Mouse (Mus musculus) embryonic facial prominence, embryonic 13.5 days (tissue): ENCODE measurements at regions not wholly inside any gene's neighbourhood (a gene's known extent, or its start where the extent isn't known, plus 50 kb on each side); places are given as distances from the start of the nearest gene placed in this dataset.

Experiments used
- ATAC-seq: fragments of 200-750 bp; cut with Nextera tagmentation; 2 replicates; pipeline ENCODE4 v1.8.0; 2017; ENCODE audit warnings: low read depth; ENCODE audit not compliant: insufficient number of reproducible peaks, insufficient read depth, low FRiP score, low TSS enrichment
- H3K27ac ChIP-seq: fragments of 300-500 bp; sonication (generic); 2 replicates; pipeline ENCODE4 v1.5.1; 2015; ENCODE audit warnings: moderate library complexity, mild to moderate bottlenecking, inconsistent platforms
- H3K27me3 ChIP-seq: fragments of 300-500 bp; sonication (generic); 2 replicates; pipeline ENCODE4 v1.6.1; 2015; ENCODE audit warnings: mild to moderate bottlenecking, inconsistent platforms
- H3K36me3 ChIP-seq: fragments of 300-500 bp; sonication (generic); 2 replicates; pipeline ENCODE4 v1.6.1; 2015; ENCODE audit warnings: mild to moderate bottlenecking, inconsistent platforms
- H3K4me1 ChIP-seq: fragments of 300-500 bp; sonication (generic); 2 replicates; pipeline ENCODE4 v1.6.1; 2015; ENCODE audit warnings: inconsistent platforms
- H3K4me2 ChIP-seq: fragments of 300-500 bp; sonication (generic); 2 replicates; pipeline ENCODE4 v1.6.1; 2015; ENCODE audit warnings: moderate library complexity, mild to moderate bottlenecking, inconsistent platforms
- H3K4me3 ChIP-seq: fragments of 300-500 bp; sonication (generic); 2 replicates; pipeline ENCODE4 v1.5.1; 2015; ENCODE audit warnings: mild to moderate bottlenecking, inconsistent platforms
- H3K9ac ChIP-seq: fragments of 300-500 bp; sonication (generic); 2 replicates; pipeline ENCODE4 v1.6.1; 2015; ENCODE audit warnings: mild to moderate bottlenecking, inconsistent platforms
- H3K9me3 ChIP-seq: fragments of 300-500 bp; sonication (generic); 2 replicates; pipeline ENCODE4 v1.6.1; 2016; ENCODE audit warnings: inconsistent platforms
- WGBS: fragments of 180-500 bp; shearing (Covaris S2); methylation state at CpG from one replicate; pipeline ENCODE4 v1.1.7; 2015; ENCODE audit warnings: mixed read lengths; 5-methylcytosine and 5-hydroxymethylcytosine counted together

GRCm38 (mm10) chr12:77789427-77789826, 404.6 kb upstream of the Gm6657 start:
- Histone ChIP-seq H3K27me3 (peaks cover 17% of the 10 kb centered on the region), H3K27ac (no peak overlapping the region), H3K4me3 (peak overlapping the region; percentile 26), H3K9ac (0 out of 2 replicates have a peak overlapping the region, but pooled peaks have one; percentile 27), H3K4me2 (peak overlapping the region; percentile 56), H3K4me1 (peaks cover 8% of the 10 kb centered on the region), H3K9me3 (no peaks in the 10 kb centered on the region), H3K36me3 (no peaks in the 10 kb centered on the region)
- 4% methylated on average over 8 of the region's 8 CpGs for whole genome bisulfite sequencing
- ATAC-seq = peak; percentile 54; the same call in 1 of the 2 replicates

GRCm38 (mm10) chr12:77789871-77790270, 404.2 kb upstream of the Gm6657 start:
- 10% methylated on average over 14 of the region's 14 CpGs for WGBS
- no peak for ATAC-seq
- Histone ChIP-seq H3K4me3 (peak overlapping the region; percentile 26), H3K4me2 (peak overlapping the region; percentile 56), H3K27me3 (peaks cover 17% of the 10 kb centered on the region), H3K9ac (no peak overlapping the region), H3K9me3 (no peaks in the 10 kb centered on the region), H3K27ac (no peak overlapping the region), H3K4me1 (peaks cover 8% of the 10 kb centered on the region), H3K36me3 (no peaks in the 10 kb centered on the region)

- peaks cover 17% of the 10 kb centered on the region for H3K27me3 ChIP-seq
- WGBS = 83% methylated on average over 13 of the region's 13 CpGs
- no peak overlapping the region for H3K4me2 ChIP-seq
- no peak overlapping the region for H3K27ac ChIP-seq
- no peaks in the 10 kb centered on the region for H3K36me3 ChIP-seq
- H3K4me1 ChIP-seq = peaks cover 8% of the 10 kb centered on the region
- no peak for ATAC-seq
- no peak overlapping the region for H3K9ac ChIP-seq
- H3K4me3 ChIP-seq = no peak overlapping the region
- no peaks in the 10 kb centered on the region for H3K9me3 ChIP-seq
These were observed 403.0 kb upstream of the Gm6657 start for GRCm38 (mm10) chr12:77790891-77791672.

GRCm38 (mm10) chr12:77798516-77798915, 395.5 kb upstream of the Gm6657 start:
- no peak overlapping the region for H3K4me3 ChIP-seq
- H3K9me3 ChIP-seq = no peaks in the 10 kb centered on the region
- no peaks in the 10 kb centered on the region for H3K27me3 ChIP-seq
- H3K36me3 ChIP-seq = no peaks in the 10 kb centered on the region
- no peak overlapping the region for H3K27ac ChIP-seq
- H3K4me2 ChIP-seq = no peak overlapping the region
- H3K9ac ChIP-seq = no peak overlapping the region
- 87% methylated on average over 4 of the region's 4 CpGs for WGBS
- ATAC-seq = no peak
- H3K4me1 ChIP-seq = peaks cover 3% of the 10 kb centered on the region; the same call in 1 of the 2 replicates

GRCm38 (mm10) chr12:77799134-77799770, 394.8 kb upstream of the Gm6657 start:
- ATAC-seq = no peak

GRCm38 (mm10) chr12:77807674-77808073, 386.4 kb upstream of the Gm6657 start:
- no peak overlapping the region for H3K27ac ChIP-seq
- no peak overlapping the region for H3K9ac ChIP-seq
- H3K27me3 ChIP-seq = no peaks in the 10 kb centered on the region
- no peak overlapping the region for H3K4me2 ChIP-seq
- H3K4me3 ChIP-seq = no peak overlapping the region
- no peaks in the 10 kb centered on the region for H3K4me1 ChIP-seq
- ATAC-seq = no peak
- no peaks in the 10 kb centered on the region for H3K9me3 ChIP-seq
- H3K36me3 ChIP-seq = no peaks in the 10 kb centered on the region
- 74% methylated on average over 7 of the region's 7 CpGs for WGBS

More at GRCm38 (mm10) chr12:77799134-77799770, 394.8 kb upstream of the Gm6657 start:
- no peaks in the 10 kb centered on the region for H3K36me3 ChIP-seq
- no peak overlapping the region for H3K9ac ChIP-seq
- H3K4me2 ChIP-seq = no peak overlapping the region
- H3K4me1 ChIP-seq = peaks cover 3% of the 10 kb centered on the region; the same call in 1 of the 2 replicates
- H3K27ac ChIP-seq = no peak overlapping the region
- no peaks in the 10 kb centered on the region for H3K9me3 ChIP-seq
- 51% methylated on average over 12 of the region's 12 CpGs for WGBS
- H3K27me3 ChIP-seq = no peaks in the 10 kb centered on the region
- H3K4me3 ChIP-seq = no peak overlapping the region

- Histone ChIP-seq H3K27ac (no peak overlapping the region), H3K9me3 (no peaks in the 10 kb centered on the region), H3K4me1 (no peaks in the 10 kb centered on the region), H3K27me3 (no peaks in the 10 kb centered on the region), H3K36me3 (no peaks in the 10 kb centered on the region), H3K9ac (no peak overlapping the region), H3K4me3 (no peak overlapping the region), H3K4me2 (no peak overlapping the region)
- no peak for ATAC-seq
- 46% methylated on average over 2 of the region's 2 CpGs for WGBS
These were observed 382.8 kb upstream of the Gm6657 start for GRCm38 (mm10) chr12:77811276-77811675.

GRCm38 (mm10) chr12:77819456-77819855, 374.6 kb upstream of the Gm6657 start:
- H3K4me1 ChIP-seq = no peaks in the 10 kb centered on the region
- no peaks in the 10 kb centered on the region for H3K27me3 ChIP-seq
- H3K9ac ChIP-seq = no peak overlapping the region
- H3K27ac ChIP-seq = no peak overlapping the region
- no peak for ATAC-seq
- no peak overlapping the region for H3K4me2 ChIP-seq
- H3K36me3 ChIP-seq = no peaks in the 10 kb centered on the region
- no peaks in the 10 kb centered on the region for H3K9me3 ChIP-seq
- 94% methylated on average over 16 of the region's 16 CpGs for WGBS
- no peak overlapping the region for H3K4me3 ChIP-seq

GRCm38 (mm10) chr12:77823381-77824030, 370.5 kb upstream of the Gm6657 start:
- Histone ChIP-seq H3K4me1 (no peaks in the 10 kb centered on the region), H3K9me3 (no peaks in the 10 kb centered on the region), H3K4me2 (no peak overlapping the region), H3K4me3 (no peak overlapping the region), H3K36me3 (no peaks in the 10 kb centered on the region), H3K9ac (no peak overlapping the region), H3K27me3 (no peaks in the 10 kb centered on the region), H3K27ac (no peak overlapping the region)
- WGBS = 46% methylated on average over 3 of the region's 3 CpGs
- ATAC-seq = no peak

GRCm38 (mm10) chr12:77833411-77834169, 360.5 kb upstream of the Gm6657 start:
- no peak for ATAC-seq
- Histone ChIP-seq H3K4me1 (no peaks in the 10 kb centered on the region), H3K9ac (no peak overlapping the region), H3K4me3 (no peak overlapping the region), H3K9me3 (no peaks in the 10 kb centered on the region), H3K4me2 (no peak overlapping the region), H3K36me3 (no peaks in the 10 kb centered on the region), H3K27me3 (no peaks in the 10 kb centered on the region), H3K27ac (no peak overlapping the region)
- 95% methylated on average over 9 of the region's 9 CpGs for WGBS

GRCm38 (mm10) chr12:77834891-77835290, 359.2 kb upstream of the Gm6657 start:
- Histone ChIP-seq H3K27ac (no peak overlapping the region), H3K9me3 (no peaks in the 10 kb centered on the region), H3K4me3 (no peak overlapping the region), H3K9ac (no peak overlapping the region), H3K27me3 (no peaks in the 10 kb centered on the region), H3K4me2 (no peak overlapping the region), H3K4me1 (no peaks in the 10 kb centered on the region), H3K36me3 (no peaks in the 10 kb centered on the region)
- ATAC-seq = no peak
- WGBS = 83% methylated on average over 1 of the region's 1 CpGs
